20 mouse cellular contexts compared by ENCODE assay signal in the genomic region with DNA sequence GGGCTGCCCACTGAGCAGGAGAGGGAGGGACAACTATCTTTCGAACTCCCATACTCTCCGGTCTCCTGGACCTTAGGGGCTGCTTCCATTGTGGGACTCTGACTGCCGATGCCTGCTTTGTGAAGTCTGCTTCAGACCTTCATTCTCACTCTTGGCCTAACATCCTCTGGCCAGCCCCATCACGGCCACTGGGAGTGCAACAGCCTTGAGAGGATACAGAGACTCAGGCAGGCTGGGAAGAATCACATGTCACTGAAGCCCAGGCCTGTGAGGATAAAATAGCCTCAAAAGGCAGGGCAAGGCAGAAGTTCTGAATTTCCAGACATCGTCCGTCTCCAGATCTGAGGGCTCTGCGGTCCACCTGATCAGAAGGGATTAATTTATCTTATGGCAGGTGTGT. TPM values are rescaled to one million over a fixed set of nuclear protein-coding genes. Genes with fewer than 3 reads are reported as not detected.
DNase-seq lines count a peak whose midpoint lies in the region; ATAC-seq and TF ChIP-seq lines count a peak whose summit lies in the region.
"Had no signal": no experiment of that assay in that cellular context is flagged by ENCODE, and none has a peak within 500 bp of the region (broad histone marks: within the 10 kb centered on the region; RNA-seq: fewer than 3 reads in every experiment).

No protein-coding gene starts in this region.

- no peak overlapping the region for H3K9ac ChIP-seq in intestine, embryonic 15.5 days
- H3K9ac ChIP-seq in stomach, embryonic 14.5 days (replicated peaks; ENCODE audit: low read depth, low read length): no peak overlapping the region
- H3K9ac ChIP-seq: heart, embryonic 13.5 days; hindbrain, embryonic 14.5 days; liver, postnatal 0 days; midbrain, embryonic 15.5 days had no signal

- DNase-seq in layer of hippocampus, adult 2 months (ENCODE audit: low spot score in 2 of 2): no peak
- no peak for DNase-seq in layer of hippocampus, postnatal 10 days (ENCODE audit: low spot score in 2 of 2)
- no peak for DNase-seq in left cerebral cortex, adult 18-20 months (ENCODE audit: low spot score in 2 of 2)
- DNase-seq in cerebellum, adult 11-12 months: no peak
- no peak for DNase-seq in right cerebral cortex, postnatal 14 days
- DNase-seq: B cell, adult 2 months; cerebellum, postnatal 10 days; heart, adult 18-20 months; kidney, adult 11 months; kidney, postnatal 25 days; liver, postnatal 0 days; lung, postnatal 10 days; right cerebral cortex, postnatal 25 days had no signal

- H3K4me2 ChIP-seq in intestine, embryonic 15.5 days (replicated peaks): no peak overlapping the region
- H3K4me2 ChIP-seq in stomach, embryonic 14.5 days (replicated peaks; ENCODE audit: low read depth, low read length): no peak overlapping the region
- H3K4me2 ChIP-seq: heart, embryonic 13.5 days; hindbrain, embryonic 14.5 days; midbrain, embryonic 15.5 days had no signal

- no peak overlapping the region for H3K4me3 ChIP-seq in layer of hippocampus, adult 2 months
- H3K4me3 ChIP-seq in brown adipose tissue, adult 24 weeks (ENCODE audit: insufficient read depth, low read depth, low read length): no peak overlapping the region
- no peak overlapping the region for H3K4me3 ChIP-seq in intestine, embryonic 15.5 days (replicated peaks)
- no peak overlapping the region for H3K4me3 ChIP-seq in stomach, embryonic 14.5 days (ENCODE audit: low read depth, low read length)
- H3K4me3 ChIP-seq: heart, embryonic 13.5 days; midbrain, embryonic 15.5 days; myocyte had no signal

- H3K9me3 ChIP-seq in intestine, embryonic 15.5 days: no peaks in the 10 kb centered on the region
- no peaks in the 10 kb centered on the region for H3K9me3 ChIP-seq in stomach, embryonic 14.5 days (ENCODE audit: control insufficient read depth, low read depth, low read length)
- H3K9me3 ChIP-seq: heart, embryonic 13.5 days; midbrain, embryonic 15.5 days had no signal

- H3K27me3 ChIP-seq in intestine, embryonic 15.5 days (replicated peaks): no peaks in the 10 kb centered on the region; the same call in 1 of the 2 replicates
- no peaks in the 10 kb centered on the region for H3K27me3 ChIP-seq in stomach, embryonic 14.5 days (ENCODE audit: control insufficient read depth, insufficient read depth, low read length)
- H3K27me3 ChIP-seq: midbrain, embryonic 15.5 days had no signal

- ATAC-seq in intestine, embryonic 15.5 days: no peak
- no peak for ATAC-seq in stomach, embryonic 14.5 days (ENCODE audit: insufficient number of reproducible peaks, insufficient read depth, low FRiP score, low read depth)
- ATAC-seq: liver, postnatal 0 days; midbrain, embryonic 15.5 days had no signal

- no peaks in the 10 kb centered on the region for H3K4me1 ChIP-seq in brown adipose tissue, adult 24 weeks (ENCODE audit: control insufficient read depth, insufficient read depth, insufficient read length, low read length)
- peaks cover 27% of the 10 kb centered on the region for H3K4me1 ChIP-seq in intestine, embryonic 15.5 days (replicated peaks)
- H3K4me1 ChIP-seq in stomach, embryonic 14.5 days (ENCODE audit: control insufficient read depth, insufficient read depth, low read length): peaks cover 28% of the 10 kb centered on the region; the same call in 1 of the 2 replicates

- H3K36me3 ChIP-seq in intestine, embryonic 15.5 days: no peaks in the 10 kb centered on the region
- H3K36me3 ChIP-seq in stomach, embryonic 14.5 days (ENCODE audit: control insufficient read depth, insufficient read depth, low read length): no peaks in the 10 kb centered on the region
- H3K36me3 ChIP-seq: heart, embryonic 13.5 days; midbrain, embryonic 15.5 days had no signal

- TF ChIP-seq CTCF in layer of hippocampus, adult 2 months (conservative IDR thresholded peaks at IDR 0.05): no peak

- peak overlapping the region; percentile 51; the same call in 1 of the 2 replicates for H3K27ac ChIP-seq in layer of hippocampus, adult 2 months
- peak overlapping the region; percentile 33; the same call in 1 of the 2 replicates for H3K27ac ChIP-seq in brown adipose tissue, adult 24 weeks (replicated peaks; ENCODE audit: low read depth, low read length)
- peak overlapping the region; percentile 74; the same call in 1 of the 2 replicates for H3K27ac ChIP-seq in intestine, embryonic 15.5 days
- H3K27ac ChIP-seq in stomach, embryonic 14.5 days (ENCODE audit: low read length): peak overlapping the region; percentile 86; the same call in 1 of the 2 replicates
- H3K27ac ChIP-seq: heart, embryonic 13.5 days; hindbrain, embryonic 14.5 days; midbrain, embryonic 15.5 days had no signal

- 66% methylated on average over 7 of the region's 7 CpGs for WGBS in intestine, embryonic 15.5 days
- WGBS in stomach, embryonic 14.5 days: 73% methylated on average over 7 of the region's 7 CpGs

RNA-seq across cellular contexts. Expression of gene Tifab, which starts 6.6 kb away (rescaled TPM):
- total RNA-seq in layer of hippocampus, adult 2 months (2021): 1 to 10 TPM; 1.7 to 1.8 TPM
- 1 to 10 TPM; 1.8 to 2.0 TPM for total RNA-seq in layer of hippocampus, postnatal 10 days (2021)
- 1.1 and 2.8 TPM in 2 replicates for polyA plus RNA-seq in brown adipose tissue, adult 24 weeks (2012; ENCODE audit: insufficient read depth, insufficient read length, missing spikeins)
- polyA plus RNA-seq in intestine, embryonic 15.5 days (2015; fragmentation: Nextera tagmentation; extraction: Ambion mirVana): 4.1 and 4.5 TPM in 2 replicates
- 1.2 and 1.4 TPM in 2 replicates for polyA plus RNA-seq in stomach, embryonic 14.5 days (2014; fragmentation: Nextera tagmentation; extraction: Ambion mirVana)
- total RNA-seq in left cerebral cortex, adult 18-20 months (2021): 1 to 10 TPM; 1.7 to 1.9 TPM
- polyA plus RNA-seq: myocyte had no signal

RNA-seq across cellular contexts. Expression of gene H2afy, which starts 35.9 kb away (rescaled TPM):
- total RNA-seq in layer of hippocampus, adult 2 months (2021): 100 to 1,000 TPM; 118 to 122 TPM
- 100 to 1,000 TPM; 122 to 128 TPM for total RNA-seq in layer of hippocampus, postnatal 10 days (2021)
- 29.7 and 33.0 TPM in 2 replicates for polyA plus RNA-seq in brown adipose tissue, adult 24 weeks (2012; ENCODE audit: insufficient read depth, insufficient read length, missing spikeins)
- polyA plus RNA-seq in intestine, embryonic 15.5 days (2015; fragmentation: Nextera tagmentation; extraction: Ambion mirVana): 297 and 322 TPM in 2 replicates
- polyA plus RNA-seq in stomach, embryonic 14.5 days (2014; fragmentation: Nextera tagmentation; extraction: Ambion mirVana): 375 and 402 TPM in 2 replicates
- total RNA-seq in left cerebral cortex, adult 18-20 months (2021): 100 to 1,000 TPM; 104 to 106 TPM

Comparison
In these comparisons a context has a peak if more than half of its experiments do, and no peak if none do; other contexts are left out.
1. H3K27ac ChIP-seq: peak in every context shown above with its lines; median percentile 86 in stomach, embryonic 14.5 days; 74 in intestine, embryonic 15.5 days; 51 in layer of hippocampus, adult 2 months; 33 in brown adipose tissue, adult 24 weeks.